Mouse (Mus musculus) midbrain, embryonic 12.5 days (tissue): ENCODE data around the gene Bbs7. TPM values are rescaled to one million over a fixed set of nuclear protein-coding genes. Genes with fewer than 3 reads are reported as not detected.
A peak's percentile ranks its signal among the peaks of the same experiment; 100 is the strongest.

Experiments
- ATAC-seq: fragments of 200-750 bp; cut with Nextera tagmentation; 2 replicates; pipeline ENCODE4 v1.8.0; 2017; ENCODE audit warnings: low read depth, moderate TSS enrichment, moderate library complexity; ENCODE audit not compliant: low FRiP score
- H3K27ac ChIP-seq: fragments of 300-500 bp; sonication (generic); replicated peaks from 2 replicates; pipeline ENCODE4 v1.5.1; 2016; ENCODE audit warnings: mild to moderate bottlenecking
- H3K27me3 ChIP-seq: fragments of 300-500 bp; sonication (generic); 2 replicates; pipeline ENCODE4 v1.6.1; 2016; ENCODE audit warnings: mild to moderate bottlenecking
- H3K36me3 ChIP-seq: fragments of 300-500 bp; sonication (generic); 2 replicates; pipeline ENCODE4 v1.6.1; 2016
- H3K4me1 ChIP-seq: fragments of 300-500 bp; sonication (generic); 2 replicates; pipeline ENCODE4 v1.6.1; 2016
- H3K4me2 ChIP-seq: fragments of 300-500 bp; sonication (generic); replicated peaks from 2 replicates; pipeline ENCODE4 v1.6.1; 2016; ENCODE audit warnings: mild to moderate bottlenecking, moderate library complexity
- H3K4me3 ChIP-seq: fragments of 300-500 bp; sonication (generic); 2 replicates; pipeline ENCODE4 v1.5.1; 2016; ENCODE audit warnings: mild to moderate bottlenecking
- H3K9ac ChIP-seq: fragments of 300-500 bp; sonication (generic); replicated peaks from 2 replicates; pipeline ENCODE4 v1.6.1; 2016; ENCODE audit warnings: mild to moderate bottlenecking, moderate library complexity
- H3K9me3 ChIP-seq: fragments of 300-500 bp; sonication (generic); 2 replicates; pipeline ENCODE4 v1.6.1; 2016; ENCODE audit warnings: mild to moderate bottlenecking
- WGBS: fragments of 180-500 bp; shearing (Covaris S2); methylation state at CpG from one replicate; pipeline ENCODE4 v1.1.7; 2016; 5-methylcytosine and 5-hydroxymethylcytosine counted together
- polyA plus RNA-seq: library from polyadenylated mRNA; unstranded; fragments of >200 nt; fragmentation: Nextera tagmentation; extraction: Ambion mirVana; gene quantifications from 2 replicates; pipeline ENCODE4 v1.2.1, GENCODE M21; 2016

The Bbs7 gene
- polyA plus RNA-seq, 1 experiment from 2014 or later: 21.5 TPM

DNA sequence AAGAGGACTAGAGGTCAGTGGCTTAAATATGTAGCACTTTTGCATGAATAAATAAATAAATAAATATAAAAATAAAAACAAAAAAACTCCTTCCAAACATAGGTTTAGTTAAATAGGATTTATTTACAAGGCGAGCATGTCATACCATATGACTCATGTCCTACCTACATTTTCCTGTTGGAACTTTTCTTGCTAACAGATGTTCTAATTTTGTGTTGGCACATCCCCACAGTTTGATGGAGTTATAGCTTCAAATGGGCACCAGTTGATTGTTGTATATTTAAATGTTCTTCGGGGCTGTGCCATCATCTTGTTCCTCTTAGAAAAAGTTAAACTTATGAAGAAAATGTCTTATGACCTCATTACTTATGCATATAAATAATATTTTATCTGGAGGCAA lies 71.9 kb downstream of the Bbs7 start:
- H3K36me3 ChIP-seq: no peaks in the 10 kb centered on the region
- no peaks in the 10 kb centered on the region for H3K4me1 ChIP-seq
- H3K27ac ChIP-seq: no peak overlapping the region
- H3K9me3 ChIP-seq: no peaks in the 10 kb centered on the region
- H3K27me3 ChIP-seq: no peaks in the 10 kb centered on the region
- no peak for ATAC-seq
- H3K9ac ChIP-seq: no peak overlapping the region
- 89% methylated on average over 2 of the region's 2 CpGs for WGBS
- H3K4me3 ChIP-seq: no peak overlapping the region
- H3K4me2 ChIP-seq: no peak overlapping the region

DNA sequence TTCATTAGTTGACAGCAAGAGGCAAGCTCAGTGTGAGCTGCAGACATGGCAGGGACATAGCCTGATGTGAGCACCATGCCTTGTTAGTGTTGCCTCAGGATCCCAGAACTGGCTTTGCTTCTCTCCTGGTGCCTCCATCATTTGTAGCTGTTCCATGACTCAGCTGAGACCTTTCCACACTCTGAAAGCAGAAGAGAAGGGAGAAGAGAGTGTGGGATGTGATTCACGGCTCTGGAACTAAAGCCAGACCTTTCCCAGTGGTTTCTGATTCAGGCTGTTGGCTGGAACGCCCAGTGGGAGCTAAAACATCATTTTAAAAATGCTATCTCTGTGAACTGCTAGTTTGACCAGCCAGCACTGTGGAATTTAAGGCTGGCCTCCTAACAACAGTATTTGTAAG lies 72.5 kb downstream of the Bbs7 start:
- no peak overlapping the region for H3K4me3 ChIP-seq
- WGBS: 60% methylated on average over 2 of the region's 2 CpGs
- H3K9me3 ChIP-seq: no peaks in the 10 kb centered on the region
- H3K4me2 ChIP-seq: no peak overlapping the region
- no peak for ATAC-seq
- no peak overlapping the region for H3K27ac ChIP-seq
- H3K27me3 ChIP-seq: no peaks in the 10 kb centered on the region
- no peaks in the 10 kb centered on the region for H3K36me3 ChIP-seq
- H3K4me1 ChIP-seq: no peaks in the 10 kb centered on the region
- H3K9ac ChIP-seq: no peak overlapping the region

DNA sequence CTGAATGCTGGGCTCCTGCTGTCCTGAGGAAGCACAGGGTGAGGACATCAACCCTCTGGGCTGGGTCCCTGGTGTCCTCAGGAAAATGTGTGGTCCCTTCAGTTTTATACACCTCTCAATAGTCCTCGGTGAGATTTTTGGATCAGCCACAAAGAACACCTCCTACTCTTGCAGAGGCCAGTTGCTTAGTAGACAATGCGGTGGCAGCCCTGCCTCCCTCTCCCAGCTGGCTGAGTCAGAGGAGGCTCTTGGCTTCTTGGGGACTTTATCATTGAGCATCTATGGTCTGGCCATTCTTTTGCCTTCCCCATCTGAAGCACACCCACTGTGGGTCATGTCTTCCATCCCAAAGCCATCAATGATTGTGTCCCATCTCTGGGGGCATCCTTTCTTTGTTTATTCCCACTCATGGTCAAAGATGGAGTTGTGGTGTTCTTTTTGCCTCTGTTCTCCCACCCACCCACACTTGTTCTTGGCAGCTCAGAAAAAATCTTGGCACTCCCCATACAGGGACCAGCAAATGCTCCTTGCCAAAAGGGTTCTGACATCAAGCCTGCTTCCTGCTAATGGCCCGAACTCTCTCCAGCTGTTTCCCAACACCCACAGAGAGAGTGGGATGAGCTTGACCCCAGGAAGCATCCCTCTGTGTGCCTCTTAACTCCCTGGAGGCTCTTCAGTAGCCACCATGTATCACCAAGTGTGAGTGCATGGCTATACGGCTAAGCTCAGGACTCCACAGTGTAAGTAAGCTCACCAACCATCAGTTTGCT lies 75.4 kb downstream of the Bbs7 start:
- H3K9me3 ChIP-seq: no peaks in the 10 kb centered on the region
- H3K4me3 ChIP-seq: no peak overlapping the region
- no peak overlapping the region for H3K27ac ChIP-seq
- 91% methylated on average over 4 of the region's 4 CpGs for WGBS
- H3K4me2 ChIP-seq: no peak overlapping the region
- H3K4me1 ChIP-seq: peaks cover 5% of the 10 kb centered on the region; the same call in 1 of the 2 replicates
- H3K27me3 ChIP-seq: no peaks in the 10 kb centered on the region
- no peaks in the 10 kb centered on the region for H3K36me3 ChIP-seq
- H3K9ac ChIP-seq: no peak overlapping the region
- no peak for ATAC-seq

DNA sequence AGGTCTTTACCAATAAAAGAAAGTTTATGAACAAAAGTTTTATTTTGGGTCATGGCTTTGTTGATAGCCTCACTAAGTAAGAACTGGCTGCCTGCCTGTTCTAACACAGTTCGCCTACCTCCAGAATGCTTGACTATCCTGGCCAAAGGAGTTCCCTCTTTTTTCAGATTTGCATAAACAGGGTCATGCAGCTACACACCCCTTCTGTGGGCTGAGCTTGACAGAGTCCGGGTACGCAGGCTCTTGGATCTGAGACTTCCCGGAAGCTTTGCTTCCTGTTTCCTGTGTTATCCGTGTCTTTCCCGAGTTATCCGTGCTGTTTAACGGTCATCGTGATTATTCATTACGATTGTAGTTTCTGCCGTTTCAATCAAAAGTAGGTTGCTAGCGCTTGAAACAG lies 77.2 kb downstream of the Bbs7 start:
- no peak overlapping the region for H3K4me3 ChIP-seq

GRCm38 (mm10) chr3:36533201-36533672 lies 80.0 kb downstream of the Bbs7 start:
- 3% methylated on average over 1 of the region's 1 CpGs for WGBS
- no peak overlapping the region for H3K4me2 ChIP-seq

More for the DNA sequence above, 77.2 kb downstream of the Bbs7 start:
- no peak overlapping the region for H3K4me2 ChIP-seq
- ATAC-seq: no peak
- 92% methylated on average over 12 of the region's 12 CpGs for WGBS
- H3K9me3 ChIP-seq: no peaks in the 10 kb centered on the region
- H3K4me1 ChIP-seq: peaks cover 5% of the 10 kb centered on the region; the same call in 1 of the 2 replicates
- peaks cover 7% of the 10 kb centered on the region; the same call in 1 of the 2 replicates for H3K27me3 ChIP-seq
- H3K36me3 ChIP-seq: no peaks in the 10 kb centered on the region
- no peak overlapping the region for H3K9ac ChIP-seq
- no peak overlapping the region for H3K27ac ChIP-seq

DNA sequence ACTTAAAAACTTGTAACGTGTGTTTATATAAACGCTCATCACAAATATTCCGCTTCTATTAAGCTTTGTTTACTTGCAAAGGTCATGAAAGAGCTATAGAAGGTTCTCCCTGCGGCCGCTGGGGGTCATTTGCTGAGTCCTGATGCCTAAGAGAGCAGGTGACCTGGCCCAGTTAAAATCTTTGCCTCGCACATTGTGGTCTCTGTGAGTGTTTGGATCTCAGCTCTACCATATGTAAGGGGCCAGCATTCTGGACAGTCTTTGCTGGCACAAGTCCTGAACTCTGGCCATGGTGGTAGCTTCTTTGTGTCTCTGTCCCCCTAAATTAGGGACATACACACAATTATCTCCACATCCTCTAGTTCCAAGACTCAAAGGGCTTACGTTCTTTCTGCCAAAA lies 80.5 kb downstream of the Bbs7 start:
- no peak for ATAC-seq
- 48% methylated on average over 7 of the region's 7 CpGs for WGBS
- Histone ChIP-seq H3K9ac (no peak overlapping the region), H3K4me3 (no peak overlapping the region), H3K9me3 (no peaks in the 10 kb centered on the region), H3K4me1 (peaks cover 5% of the 10 kb centered on the region; the same call in 1 of the 2 replicates), H3K36me3 (no peaks in the 10 kb centered on the region), H3K27ac (no peak overlapping the region), H3K27me3 (peaks cover 11% of the 10 kb centered on the region), H3K4me2 (no peak overlapping the region)

More at GRCm38 (mm10) chr3:36533201-36533672, 80.0 kb downstream of the Bbs7 start:
- no peak overlapping the region for H3K4me3 ChIP-seq
- no peak overlapping the region for H3K27ac ChIP-seq
- no peaks in the 10 kb centered on the region for H3K36me3 ChIP-seq
- peaks cover 11% of the 10 kb centered on the region for H3K27me3 ChIP-seq
- H3K4me1 ChIP-seq: peaks cover 5% of the 10 kb centered on the region; the same call in 1 of the 2 replicates
- no peak for ATAC-seq
- no peaks in the 10 kb centered on the region for H3K9me3 ChIP-seq
- H3K9ac ChIP-seq: no peak overlapping the region

GRCm38 (mm10) chr3:36531979-36532542 lies 81.2 kb downstream of the Bbs7 start:
- Histone ChIP-seq H3K4me1 (peaks cover 5% of the 10 kb centered on the region; the same call in 1 of the 2 replicates), H3K4me3 (no peak overlapping the region), H3K27me3 (peaks cover 11% of the 10 kb centered on the region), H3K9ac (no peak overlapping the region), H3K4me2 (peak overlapping the region; percentile 33), H3K36me3 (no peaks in the 10 kb centered on the region), H3K9me3 (no peaks in the 10 kb centered on the region), H3K27ac (no peak overlapping the region)
- no peak for ATAC-seq
- WGBS: 19% methylated on average over 18 of the region's 18 CpGs

DNA sequence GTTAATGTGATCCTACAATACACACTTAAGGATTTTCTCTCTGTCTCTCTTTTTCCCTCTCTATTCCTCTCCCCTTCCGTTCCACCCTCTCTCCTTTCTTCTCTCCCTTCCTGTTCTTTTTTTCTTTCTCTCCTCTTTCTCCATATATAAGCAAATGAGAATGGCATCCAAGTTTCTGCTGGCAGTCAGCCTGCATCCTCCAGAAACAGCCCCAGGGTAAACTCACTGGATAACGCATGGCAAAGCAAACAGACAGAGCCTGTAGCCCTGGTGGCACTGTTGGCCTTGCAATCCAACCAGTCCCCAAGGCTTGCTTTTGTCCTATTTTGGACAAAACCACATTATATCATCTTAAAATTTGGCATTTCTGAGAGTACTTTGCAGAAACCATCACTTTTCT lies 82.0 kb downstream of the Bbs7 start:
- 56% methylated on average over 2 of the region's 2 CpGs for WGBS
- H3K27ac ChIP-seq: no peak overlapping the region
- H3K36me3 ChIP-seq: no peaks in the 10 kb centered on the region
- H3K27me3 ChIP-seq: peaks cover 11% of the 10 kb centered on the region
- H3K4me3 ChIP-seq: no peak overlapping the region
- no peak overlapping the region for H3K4me2 ChIP-seq
- no peak overlapping the region for H3K9ac ChIP-seq
- peaks cover 5% of the 10 kb centered on the region; the same call in 1 of the 2 replicates for H3K4me1 ChIP-seq
- H3K9me3 ChIP-seq: no peaks in the 10 kb centered on the region
- no peak for ATAC-seq

DNA sequence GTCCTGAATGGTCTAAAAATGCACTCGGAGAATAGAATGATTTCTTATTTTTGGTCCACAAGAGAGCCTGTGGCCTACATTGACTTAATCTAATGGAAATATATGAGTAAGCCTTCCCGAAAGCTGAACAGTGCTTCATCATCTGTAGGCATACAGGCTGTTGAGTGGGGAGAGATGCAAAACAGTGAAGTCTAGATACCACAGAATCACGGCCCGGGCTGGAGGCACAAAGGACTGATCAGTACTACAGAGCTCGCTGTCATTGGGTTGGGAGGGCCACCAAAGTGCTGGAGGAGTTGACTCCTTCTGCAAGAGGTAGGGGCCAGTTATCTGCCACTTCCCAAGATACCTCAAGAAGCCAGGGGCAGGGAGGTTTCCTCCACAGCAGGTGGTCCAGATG lies 82.5 kb downstream of the Bbs7 start:
- peaks cover 11% of the 10 kb centered on the region for H3K27me3 ChIP-seq
- H3K9ac ChIP-seq: no peak overlapping the region
- no peak overlapping the region for H3K4me3 ChIP-seq
- WGBS: 78% methylated on average over 5 of the region's 5 CpGs
- no peak overlapping the region for H3K27ac ChIP-seq
- no peaks in the 10 kb centered on the region for H3K9me3 ChIP-seq
- H3K4me2 ChIP-seq: no peak overlapping the region
- no peak for ATAC-seq
- H3K4me1 ChIP-seq: peaks cover 5% of the 10 kb centered on the region; the same call in 1 of the 2 replicates
- H3K36me3 ChIP-seq: no peaks in the 10 kb centered on the region

GRCm38 (mm10) chr3:36530345-36530744 lies 82.9 kb downstream of the Bbs7 start:
- Histone ChIP-seq H3K4me2 (no peak overlapping the region), H3K4me3 (no peak overlapping the region), H3K36me3 (no peaks in the 10 kb centered on the region), H3K27ac (no peak overlapping the region), H3K9ac (no peak overlapping the region), H3K9me3 (no peaks in the 10 kb centered on the region), H3K27me3 (peaks cover 11% of the 10 kb centered on the region), H3K4me1 (peaks cover 5% of the 10 kb centered on the region; the same call in 1 of the 2 replicates)
- 94% methylated on average over 6 of the region's 6 CpGs for WGBS
- ATAC-seq: no peak

DNA sequence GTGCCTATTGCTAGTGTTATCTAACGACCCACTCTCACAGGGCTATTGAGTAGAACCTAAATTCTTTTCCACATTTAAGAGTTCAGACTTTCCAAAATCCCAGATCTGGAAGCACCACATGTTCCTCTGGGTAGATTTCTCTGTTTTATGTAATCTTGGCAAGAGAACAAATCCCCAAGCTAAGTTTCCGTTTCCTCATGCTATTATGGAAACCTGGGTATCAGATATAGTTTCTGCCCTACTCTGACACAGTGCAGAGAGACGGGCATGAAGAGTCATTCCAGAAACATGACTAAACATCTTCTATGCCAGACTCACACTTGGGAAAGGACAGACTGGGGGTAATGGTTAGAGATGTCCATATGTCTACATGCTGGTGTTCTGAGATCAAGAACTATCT lies 88.8 kb downstream of the Bbs7 start:
- no peaks in the 10 kb centered on the region for H3K9me3 ChIP-seq
- no peaks in the 10 kb centered on the region for H3K36me3 ChIP-seq
- peaks cover 33% of the 10 kb centered on the region for H3K27me3 ChIP-seq
- no peak for ATAC-seq
- no peak overlapping the region for H3K4me2 ChIP-seq
- H3K27ac ChIP-seq: no peak overlapping the region
- H3K4me1 ChIP-seq: peaks cover 7% of the 10 kb centered on the region
- H3K9ac ChIP-seq: no peak overlapping the region
- H3K4me3 ChIP-seq: no peak overlapping the region
- 82% methylated on average over 3 of the region's 3 CpGs for WGBS
